Mouse (Mus musculus) urinary bladder, postnatal 4 days (tissue): Measurements from ENCODE around the gene Cmbl.
A peak's percentile ranks its signal among the peaks of the same experiment; 100 is the strongest.

Experiments
- DNase-seq, 2 experiments: peaks; one replicate each; pipeline ENCODE4 v3.0.0; 2021 to 2022; ENCODE audit warnings: low spot score in 2 of 2

The Cmbl gene

GRCm38 (mm10) chr15:31565184-31565583 lies at the start of gene Cmbl:
Gene Cmbl, plus strand, starts transcription at chr15:31565389.
- DNase-seq: no peak

GRCm38 (mm10) chr15:31517186-31517585 lies 48.0 kb upstream of the Cmbl start:
- no peak for DNase-seq

DNA sequence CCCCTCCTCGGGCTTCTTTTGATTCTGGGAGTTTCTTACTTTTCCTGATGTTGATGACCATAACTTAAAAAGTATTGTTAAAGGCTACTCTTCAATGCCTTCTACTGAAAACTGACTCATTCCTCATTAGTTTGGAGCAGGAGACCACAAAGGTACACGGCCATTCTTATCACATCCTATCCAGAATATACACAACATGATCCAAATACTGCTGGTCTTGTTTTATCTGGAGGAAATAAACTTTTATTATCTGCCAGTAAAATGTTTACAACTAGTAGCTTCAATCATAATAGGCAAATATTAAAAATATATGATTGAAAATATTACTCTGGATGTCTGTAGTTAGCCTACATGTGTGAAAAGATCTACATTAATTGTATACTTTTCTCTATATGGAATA lies 46.8 kb upstream of the Cmbl start:
- DNase-seq: no peak

DNA sequence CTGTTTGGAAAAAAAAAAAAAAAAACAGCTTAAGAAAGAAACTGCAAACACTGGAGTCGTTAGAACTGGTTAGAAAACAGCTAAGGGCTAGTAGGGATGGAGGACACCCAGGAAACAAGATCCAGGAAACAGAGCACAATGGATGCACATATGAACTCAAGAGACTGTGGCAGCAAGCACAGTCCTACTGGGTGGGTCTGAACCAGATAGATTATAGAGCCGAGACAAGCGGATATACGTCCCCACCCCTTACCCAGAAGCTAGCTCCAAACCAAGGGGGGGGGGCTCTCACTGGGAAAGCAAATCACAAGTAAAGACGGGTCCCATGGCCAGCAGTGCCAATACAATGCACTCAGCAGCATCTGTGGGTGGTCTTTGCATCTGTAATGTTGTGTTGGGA lies 46.2 kb upstream of the Cmbl start:
- no peak for DNase-seq

DNA sequence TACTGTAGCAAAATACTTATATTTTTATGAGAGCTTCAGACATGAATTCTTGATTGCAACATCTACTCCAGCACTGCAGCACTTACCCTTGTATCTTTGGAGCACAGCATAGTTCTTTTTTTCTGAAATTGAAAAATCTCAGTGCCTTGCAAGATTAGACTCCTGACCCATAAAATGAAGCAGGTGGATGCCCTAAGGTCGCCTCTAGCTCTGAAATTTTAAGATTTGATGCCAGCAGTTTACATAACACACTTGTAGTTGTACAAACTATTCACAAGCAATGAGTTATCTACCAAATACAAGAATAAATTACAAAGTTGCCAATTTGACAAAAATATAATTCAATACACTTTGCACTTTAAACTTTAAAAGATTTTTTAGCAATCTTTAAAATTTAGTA lies 38.7 kb upstream of the Cmbl start:
- DNase-seq: no peak

DNA sequence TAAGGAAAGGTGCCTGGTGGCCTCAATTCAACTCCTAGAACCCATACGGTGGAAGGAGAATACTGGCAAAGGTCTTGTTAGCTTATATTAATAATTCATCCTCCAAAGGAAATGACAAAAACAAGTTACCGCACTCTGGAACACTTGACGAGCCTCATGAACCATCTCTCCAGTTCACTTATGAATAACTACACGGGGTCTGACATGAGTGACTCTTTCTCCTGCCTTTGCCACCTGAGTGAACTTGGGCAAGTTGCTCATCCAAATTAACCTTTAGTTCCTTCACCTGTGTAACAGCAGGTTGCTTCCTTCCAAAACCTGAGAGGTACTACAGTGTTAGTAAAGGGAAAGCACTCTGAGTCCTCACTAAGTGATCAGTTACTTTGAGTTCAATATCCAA lies 36.7 kb upstream of the Cmbl start:
- no peak for DNase-seq

DNA sequence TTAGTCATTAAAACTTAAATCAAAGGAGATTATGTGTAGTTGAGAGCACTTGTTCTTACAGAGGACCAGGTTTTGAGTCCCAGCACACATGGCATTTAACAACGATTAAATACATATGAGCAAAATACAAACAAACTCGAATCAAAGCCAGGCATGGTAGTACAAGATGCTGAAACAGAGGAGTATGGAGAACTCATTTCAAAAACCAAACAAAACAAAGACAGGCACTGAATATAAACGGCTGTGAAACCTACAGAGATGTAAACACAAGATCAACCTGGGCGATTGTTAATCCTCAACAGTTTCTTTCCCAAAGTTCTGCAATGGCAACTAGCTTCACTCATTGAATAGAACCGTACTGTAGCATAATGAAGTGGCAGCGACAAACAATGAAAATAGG lies 36.1 kb upstream of the Cmbl start:
- no peak for DNase-seq

DNA sequence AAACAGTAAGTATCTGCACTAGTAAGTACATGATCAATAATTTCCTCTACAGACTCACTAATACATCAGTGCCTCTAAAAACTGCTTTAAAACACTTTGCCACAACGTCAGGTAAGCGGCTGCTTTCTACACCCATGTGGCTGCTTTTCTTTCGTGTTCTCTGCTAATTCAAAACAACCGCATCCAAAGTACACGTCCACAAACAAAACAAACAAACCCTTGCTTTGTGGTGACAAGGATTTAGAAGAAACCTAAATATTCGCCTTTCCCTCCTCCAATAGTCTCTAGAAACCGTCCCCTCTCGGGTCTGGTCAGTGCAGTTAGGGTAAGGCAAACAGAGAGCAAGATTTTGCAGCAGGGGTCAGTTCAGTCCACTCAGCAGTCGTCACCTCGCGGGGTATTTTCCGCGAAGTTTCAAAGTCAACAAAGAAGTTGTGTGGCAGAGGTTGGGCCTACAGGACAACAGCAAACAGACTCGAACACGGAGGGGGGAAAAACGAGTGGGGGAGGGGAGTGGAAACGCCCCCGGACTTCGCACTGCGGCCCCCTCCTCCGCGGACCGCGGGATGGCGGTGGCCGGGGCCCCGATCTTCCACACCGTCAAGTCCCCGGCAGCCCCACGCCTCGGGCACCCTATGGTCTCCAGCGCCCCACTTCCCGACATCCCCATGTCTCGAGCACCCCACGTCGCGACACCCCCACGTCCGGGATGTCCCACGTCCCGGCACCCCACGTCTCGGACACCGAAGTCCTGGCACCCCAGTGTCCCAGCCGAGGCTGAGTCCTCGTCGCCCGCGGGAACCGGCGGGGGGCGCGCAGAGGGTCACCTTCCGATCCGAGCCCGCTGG lies 35.2 kb upstream of the Cmbl start:
- DNase-seq: peak; percentile 38 to 62

- peak; percentile 84 to 85 for DNase-seq
Observed at GRCm38 (mm10) chr15:31530659-31531445, 34.3 kb upstream of the Cmbl start, which contains the start of gene March6. Gene March6, minus strand, starts transcription at chr15:31531053.

DNA sequence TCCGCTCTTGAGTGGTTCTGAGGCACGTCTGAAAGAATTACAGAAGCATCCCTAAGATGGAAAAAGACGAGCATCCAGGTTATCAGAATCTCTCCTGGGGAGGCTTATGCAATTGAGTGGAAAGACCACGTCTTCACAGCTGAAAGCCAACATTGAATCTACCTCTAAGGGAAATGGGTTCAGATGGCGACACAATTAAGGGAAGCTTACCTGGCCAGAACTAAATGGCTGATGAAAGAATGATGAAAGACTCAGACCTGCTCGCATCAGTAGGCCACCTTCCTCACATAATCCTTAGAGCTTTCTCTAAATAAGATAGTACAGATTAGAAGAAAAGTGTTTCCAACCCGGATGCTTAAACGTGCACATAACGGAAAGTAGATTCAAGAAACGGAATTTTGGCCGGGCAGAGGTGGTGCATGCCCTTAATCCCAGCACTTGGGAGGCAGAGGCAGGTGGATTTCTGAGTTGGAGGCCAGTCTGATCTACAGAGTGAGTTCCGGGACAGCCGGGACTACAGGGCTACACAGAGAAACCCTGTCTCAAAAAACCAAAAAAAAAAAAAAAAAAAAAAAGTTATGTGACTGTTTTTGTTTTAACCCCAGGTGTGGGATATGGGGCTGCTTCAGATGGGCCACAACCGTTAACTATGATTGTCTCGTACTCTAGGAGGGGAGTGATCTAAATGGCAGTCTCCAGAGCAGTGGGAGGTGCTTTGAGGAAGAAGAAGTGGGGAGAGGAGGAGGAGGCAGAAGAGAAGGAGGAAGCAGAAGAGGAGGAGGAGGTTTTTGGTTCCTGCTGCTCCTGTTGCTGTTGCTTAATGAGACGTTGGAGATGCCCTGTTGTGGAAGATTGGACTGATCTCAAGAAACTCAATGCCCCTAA lies 33.5 kb upstream of the Cmbl start:
- no peak for DNase-seq

DNA sequence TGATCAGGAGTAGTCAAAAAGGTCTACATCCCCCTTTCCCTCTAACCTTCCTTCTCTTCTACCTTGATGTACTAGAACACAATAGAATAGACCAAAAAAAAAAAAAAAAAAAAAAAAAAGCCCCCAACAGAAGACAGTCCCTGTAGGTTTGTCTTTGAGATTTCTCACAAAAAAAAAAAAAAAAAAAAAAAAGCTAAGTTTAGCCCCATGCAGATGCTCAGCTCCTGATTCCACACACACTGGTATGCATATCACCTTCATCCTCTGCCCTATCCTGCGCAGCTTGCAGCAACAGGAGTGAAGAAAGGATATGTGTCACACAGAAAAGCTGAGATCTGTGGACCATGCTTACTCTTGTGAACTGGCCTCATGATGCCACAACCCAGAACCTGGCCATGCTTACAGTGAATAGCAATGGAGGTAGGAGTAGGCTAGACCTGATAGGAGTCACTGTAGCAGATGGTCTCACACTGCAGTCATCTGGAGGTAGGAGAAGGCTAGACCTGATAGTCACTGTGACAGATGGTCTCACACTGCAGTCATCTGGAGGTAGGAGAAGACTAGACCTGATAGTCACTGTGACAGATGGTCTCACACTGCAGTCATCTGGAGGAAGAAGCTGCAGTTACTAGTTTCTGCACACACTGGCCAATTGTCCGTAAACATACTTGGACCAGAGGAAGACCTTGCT lies 32.7 kb upstream of the Cmbl start:
- DNase-seq: no peak

- no peak for DNase-seq
Observed at GRCm38 (mm10) chr15:31533529-31533928, 31.7 kb upstream of the Cmbl start.

GRCm38 (mm10) chr15:31534421-31535258 lies 30.5 kb upstream of the Cmbl start:
- no peak for DNase-seq

DNA sequence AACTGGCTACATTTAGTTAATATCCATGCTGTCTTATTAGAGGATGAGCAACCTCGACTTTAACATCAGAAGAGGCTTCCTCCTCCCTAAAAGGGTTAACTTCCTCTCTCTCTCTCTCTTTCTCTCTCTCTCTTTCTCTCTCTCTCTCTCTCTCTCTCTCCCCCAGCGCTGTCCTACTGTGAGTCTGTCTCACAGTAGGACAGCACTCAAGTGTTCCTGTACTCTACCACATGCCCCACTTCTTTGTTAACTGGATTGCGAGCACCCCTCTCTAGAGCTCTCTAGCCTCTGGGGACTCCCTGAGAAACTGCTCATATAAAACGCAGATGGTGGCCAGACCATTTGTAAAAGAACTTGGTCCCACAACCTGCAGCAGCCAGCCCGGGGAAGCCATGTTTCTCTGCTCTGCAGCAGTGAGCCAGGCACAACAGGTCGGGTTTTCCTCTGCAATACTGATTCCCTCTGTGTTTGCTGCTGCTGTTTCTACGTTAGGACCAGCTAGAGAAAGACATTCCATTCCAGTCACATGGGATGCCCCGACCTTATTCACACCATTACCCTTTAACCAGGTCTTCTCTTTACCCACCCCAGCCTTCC lies 29.8 kb upstream of the Cmbl start:
- DNase-seq: no peak

GRCm38 (mm10) chr15:31536051-31536737 lies 29.0 kb upstream of the Cmbl start:
- DNase-seq: no peak

- no peak for DNase-seq
Observed at GRCm38 (mm10) chr15:31537706-31538105, 27.5 kb upstream of the Cmbl start.

DNA sequence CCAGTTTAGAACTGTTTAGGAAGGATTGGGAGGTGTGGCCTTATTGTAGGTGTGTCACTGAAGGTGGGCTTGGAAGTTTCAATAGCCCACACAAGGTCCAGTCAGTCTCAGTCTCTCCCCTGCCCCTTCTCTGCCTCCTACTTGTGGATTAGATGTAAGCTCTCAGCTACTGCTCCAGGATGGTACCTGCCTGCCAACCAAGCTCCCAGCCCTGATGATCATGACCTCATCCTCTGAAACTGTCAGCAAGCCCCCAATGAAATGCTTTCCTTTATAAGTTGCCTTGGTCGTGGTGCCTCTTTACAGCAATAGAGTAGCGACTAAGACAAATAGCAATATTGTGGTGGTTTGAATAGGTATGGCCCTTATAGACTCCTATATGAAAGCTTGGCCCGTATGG lies 26.8 kb upstream of the Cmbl start:
- no peak for DNase-seq

DNA sequence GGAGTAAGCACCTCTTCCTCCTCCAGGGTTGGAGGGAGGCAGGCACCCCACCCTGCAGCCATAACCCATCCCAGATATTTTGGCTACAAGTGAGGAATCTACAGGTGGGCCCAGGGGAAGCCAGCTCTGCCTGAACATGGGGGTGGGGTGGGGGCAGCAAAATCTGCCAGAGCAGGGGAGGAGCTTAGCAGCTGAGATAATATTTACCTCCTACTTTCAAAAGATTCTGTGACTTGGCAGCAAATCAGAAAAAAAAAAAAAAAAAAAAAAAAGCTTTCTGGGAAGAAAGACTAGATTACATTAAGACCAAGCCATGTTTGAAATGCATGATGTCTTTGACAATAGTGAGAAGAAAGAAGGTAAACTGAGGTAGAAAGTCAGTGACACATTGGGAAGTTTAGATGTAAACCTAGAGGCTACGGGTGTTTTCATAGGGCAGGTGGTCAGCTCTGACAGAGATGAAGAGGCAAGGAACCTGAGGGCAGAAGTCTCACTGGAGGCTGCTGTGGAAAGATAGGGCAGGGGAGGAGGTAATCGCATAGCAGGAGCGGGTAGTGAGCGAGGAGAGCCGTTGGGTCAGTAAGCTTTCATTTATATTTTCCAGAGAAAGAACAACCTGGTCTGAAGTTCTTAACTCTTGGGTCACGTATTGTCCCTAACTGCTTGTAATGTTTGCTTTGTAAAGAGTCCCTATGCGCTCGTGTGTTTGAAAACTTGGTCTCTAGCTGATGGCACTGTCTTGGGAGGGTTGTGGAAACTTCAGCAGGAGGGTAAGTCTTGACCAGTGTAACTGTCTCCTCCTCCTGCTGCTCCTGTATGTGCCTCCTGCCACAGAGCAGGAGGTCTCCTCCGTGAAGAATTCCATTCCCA lies 25.3 kb upstream of the Cmbl start:
- DNase-seq: no peak

DNA sequence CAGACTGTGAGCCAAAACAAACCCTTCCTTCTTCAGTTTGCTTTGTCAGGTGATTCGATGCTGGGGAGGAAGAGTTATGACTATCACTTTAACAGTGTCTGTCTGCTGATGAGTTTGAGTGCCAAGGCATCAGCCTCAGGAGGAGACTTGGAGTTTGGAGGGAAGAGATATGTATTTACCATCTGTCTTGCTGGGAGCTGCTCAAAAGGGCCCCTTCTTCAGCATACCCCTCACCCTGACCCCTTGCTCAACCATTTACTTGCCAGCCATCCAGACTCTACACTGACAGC lies 24.7 kb upstream of the Cmbl start:
- DNase-seq: no peak
